Mouse (Mus musculus): Measurements from ENCODE around the gene Ttc33.

Gene Ttc33

DNA sequence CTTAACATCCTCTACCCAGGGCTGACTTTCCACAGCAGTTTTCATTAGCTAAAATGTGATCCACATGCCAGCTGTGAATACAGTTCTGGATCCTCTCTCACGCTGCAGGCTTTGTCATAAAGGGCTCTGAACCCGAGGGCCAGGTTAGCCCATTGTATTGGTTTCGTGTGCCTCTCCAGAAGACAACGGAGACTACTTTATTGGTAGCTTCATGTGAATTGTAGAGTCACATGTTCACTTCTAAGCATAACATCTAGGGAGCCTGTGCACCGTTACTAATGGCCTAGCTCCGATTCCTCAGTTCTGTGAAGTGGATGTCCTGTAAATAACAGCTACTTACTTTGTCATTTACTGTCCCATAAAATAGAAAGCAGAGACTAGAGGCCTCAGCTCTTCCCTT lies 55.0 kb downstream of the Ttc33 start:
- in situ Hi-C loops (cut with MboI, MseI): loop anchor here (5.0 to 25.0 kb wide), 5 partner anchors 207 to 1472 kb away; partner anchors contain the start of gene Rictor

DNA sequence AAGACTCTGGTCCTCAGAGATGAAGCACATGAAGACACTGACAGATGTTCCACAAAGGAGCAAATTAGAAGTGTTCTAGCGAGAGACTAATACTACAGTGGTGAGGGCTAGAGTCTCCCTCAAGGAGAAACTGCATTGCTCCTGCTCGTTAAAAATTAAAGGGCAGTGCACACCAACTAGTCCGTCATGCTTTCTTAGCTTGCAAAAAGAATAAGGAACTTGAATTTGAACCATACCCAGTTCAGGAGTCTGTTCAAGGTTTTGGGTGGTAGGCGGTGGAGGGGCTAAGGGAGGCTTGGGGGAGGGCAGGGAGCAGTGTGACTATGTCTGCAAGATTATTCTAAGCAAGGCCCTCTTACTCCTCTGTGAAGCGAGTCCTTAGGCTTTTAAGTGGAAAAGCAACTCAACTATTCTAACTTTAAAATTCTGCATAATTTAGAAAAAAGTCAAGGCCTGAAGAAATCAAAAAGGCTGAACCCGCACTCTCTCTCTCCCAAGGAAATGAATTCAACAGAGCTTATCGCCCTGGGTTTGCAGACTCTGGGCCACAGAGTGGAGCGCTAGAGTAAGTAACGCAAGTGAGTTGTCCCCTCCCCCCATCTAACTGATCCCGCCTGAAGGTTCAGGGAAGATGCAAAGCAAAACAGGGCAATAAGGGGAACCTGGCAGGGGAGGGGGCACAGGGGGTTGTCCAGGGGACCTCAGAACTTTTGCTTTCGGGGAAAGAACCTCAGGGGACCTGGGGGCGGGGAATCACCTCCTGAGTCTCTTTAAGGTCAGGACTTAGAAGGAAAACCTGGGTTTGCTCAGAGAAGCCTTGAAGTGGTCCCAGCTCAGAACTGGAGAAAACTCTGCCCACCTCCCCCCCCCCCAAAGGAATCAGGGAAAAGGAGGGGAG lies 56.2 kb downstream of the Ttc33 start:
- in situ Hi-C loops (cut with MboI, MseI): loop anchor here (5.0 to 25.0 kb wide), 5 partner anchors 206 to 1471 kb away; partner anchors contain the start of gene Rictor

DNA sequence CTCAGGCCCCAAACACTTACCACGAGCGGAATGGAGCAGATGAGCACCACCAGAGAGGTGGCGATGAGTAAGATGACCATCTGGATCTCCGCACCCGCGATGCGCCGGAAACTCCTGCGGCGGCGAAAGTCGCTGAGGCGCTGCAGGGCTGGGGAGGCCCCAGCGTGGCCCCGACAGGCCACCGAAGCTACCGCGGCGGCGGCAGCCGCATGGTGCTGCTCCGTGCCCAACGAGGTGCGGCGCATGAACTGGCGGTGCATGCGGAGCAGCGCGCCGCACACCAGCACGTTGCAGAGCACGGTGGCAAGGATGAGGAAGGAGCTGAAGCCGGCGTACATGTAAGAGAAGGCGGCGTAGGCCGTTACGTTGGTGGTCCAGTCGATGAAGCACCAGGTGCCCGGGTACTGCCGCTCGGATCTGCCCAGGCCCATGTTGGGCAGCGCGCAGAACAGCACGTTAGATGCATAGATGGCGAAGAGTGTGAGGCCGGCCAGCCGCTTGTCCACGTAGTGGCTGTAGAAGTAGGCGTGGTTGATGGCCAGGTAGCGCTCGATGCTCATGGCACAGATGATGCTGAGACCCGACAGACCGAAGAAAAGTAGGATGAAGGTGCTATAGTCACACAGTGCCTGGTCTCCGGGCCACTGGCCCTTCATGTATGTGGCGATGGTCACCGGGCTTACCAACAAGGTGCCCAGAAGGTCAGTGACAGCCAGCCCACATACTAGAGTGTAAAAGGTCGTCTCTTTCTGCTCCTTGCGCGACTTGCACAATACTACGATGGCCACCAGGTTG lies 57.1 kb downstream of the Ttc33 start:
- in situ Hi-C loops (cut with MboI, MseI): loop anchor here (5.0 to 25.0 kb wide), 5 partner anchors 205 to 1470 kb away; partner anchors contain the start of gene Rictor

DNA sequence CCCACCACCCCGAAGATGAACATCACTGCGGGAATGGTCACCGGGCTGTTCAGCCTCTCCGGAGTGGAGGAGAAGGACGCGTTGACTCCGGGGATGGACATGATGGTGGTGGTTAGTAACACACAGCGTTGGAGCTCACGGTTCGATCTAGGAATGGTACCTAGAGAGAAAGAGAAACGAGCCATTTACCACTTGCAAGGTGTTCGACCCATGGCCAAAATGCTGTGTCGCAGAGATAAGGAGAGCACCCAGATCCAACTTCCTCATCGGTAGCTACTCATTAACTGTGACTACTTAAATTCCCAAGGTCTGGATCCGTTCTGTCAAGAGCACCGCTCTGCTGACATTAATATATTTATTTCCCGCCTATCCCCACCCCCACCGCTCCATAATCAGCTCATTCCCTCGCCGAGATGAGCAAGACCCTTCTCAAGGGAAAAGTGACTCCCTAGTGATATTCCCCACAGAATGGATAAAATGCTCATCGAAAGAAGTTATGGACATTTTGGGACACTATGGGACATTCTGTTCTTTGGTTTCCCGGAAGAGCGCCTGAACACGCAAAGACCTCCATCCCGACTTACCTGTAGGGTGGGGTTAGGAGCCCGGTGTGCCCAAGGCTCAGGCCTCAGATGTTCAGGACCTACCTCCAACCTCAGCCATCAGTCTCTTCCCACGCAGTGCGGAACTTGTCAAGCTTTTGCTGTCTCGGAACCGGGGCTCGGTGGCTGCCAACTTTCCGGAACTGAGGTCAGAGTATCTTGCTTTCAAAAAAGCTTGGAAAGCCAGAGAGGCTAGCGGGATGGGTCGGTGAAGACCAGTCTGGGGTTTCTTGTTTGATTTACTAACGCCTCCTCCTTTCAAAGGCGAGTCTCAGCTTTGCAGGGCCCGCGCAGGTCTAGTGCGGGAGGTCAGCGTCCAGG lies 58.0 kb downstream of the Ttc33 start:
- in situ Hi-C loops (cut with MboI, MseI): loop anchor here (5.0 to 25.0 kb wide), 5 partner anchors 204 to 1469 kb away; partner anchors contain the start of gene Rictor

DNA sequence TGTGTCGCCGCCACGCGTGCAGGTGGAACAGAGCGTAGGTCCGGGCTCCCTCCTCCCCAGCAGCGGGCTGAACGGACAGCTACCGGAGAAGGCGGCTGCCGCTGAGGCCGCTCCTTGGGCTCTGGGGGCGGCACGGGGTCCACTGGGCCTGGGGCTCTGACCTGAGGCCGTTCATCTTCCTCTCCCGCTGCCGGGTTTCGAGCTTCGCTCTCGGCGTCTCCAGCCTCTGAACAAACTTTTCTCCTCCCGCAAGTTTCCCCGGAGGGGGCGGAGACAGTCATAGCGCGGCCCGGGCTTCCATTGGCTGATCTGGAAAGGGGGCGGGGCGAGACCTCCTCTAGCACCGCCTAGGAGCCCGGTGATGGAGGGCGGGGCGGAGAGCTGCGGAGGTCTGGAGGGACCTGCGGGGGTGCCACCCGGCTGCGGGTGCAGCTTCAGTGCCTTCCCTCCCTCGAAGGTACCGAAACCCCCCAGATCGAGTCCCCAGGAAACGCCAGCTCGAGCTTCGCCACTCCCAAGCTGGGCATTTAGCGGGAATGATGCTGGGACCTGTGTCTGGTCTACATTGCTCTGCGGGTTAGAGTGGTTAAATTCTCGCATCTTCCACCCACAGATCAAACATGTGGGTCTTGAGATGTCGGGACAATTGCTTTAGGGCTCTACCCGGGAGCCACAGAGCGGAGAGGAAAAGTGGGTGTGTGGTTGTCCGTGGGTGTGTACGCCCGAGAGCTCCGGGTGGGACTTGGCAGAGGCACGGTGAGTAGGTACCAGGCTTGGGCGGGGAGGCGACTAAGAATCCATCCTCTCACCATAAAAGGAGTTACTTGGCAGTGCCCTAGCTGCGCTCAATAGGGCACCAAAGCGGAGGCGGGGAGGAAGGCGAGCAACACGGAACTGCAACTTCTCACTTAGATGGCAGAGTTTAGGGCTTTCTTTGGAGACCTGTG lies 58.9 kb downstream of the Ttc33 start, which contains the start of gene Ptger4:
Ptger4 (minus strand) TSS at position 229 of the 947 bp plus-strand sequence.
- in situ Hi-C loops (cut with MboI, MseI): loop anchor here (5.0 to 25.0 kb wide), 5 partner anchors 203 to 1468 kb away; partner anchors contain the start of gene Rictor

DNA sequence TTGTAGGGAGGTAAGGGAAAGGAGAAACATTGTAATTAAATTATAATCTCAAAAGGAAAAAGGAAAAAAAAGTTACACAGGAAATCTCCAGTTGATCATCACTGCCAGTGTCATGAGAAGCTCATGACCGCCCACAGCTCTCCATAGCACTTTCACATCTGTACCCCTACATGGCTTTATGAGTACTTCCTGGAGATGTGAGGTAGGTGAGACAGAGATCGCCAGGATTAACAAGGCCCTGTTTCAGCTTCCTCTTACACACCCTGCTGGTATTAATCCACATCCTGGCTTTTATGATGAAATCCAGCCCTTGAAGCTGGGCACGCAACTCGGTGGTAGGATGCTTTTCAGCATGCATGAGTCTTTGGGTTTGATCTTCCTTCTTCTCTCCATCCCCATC lies 64.9 kb downstream of the Ttc33 start:
- in situ Hi-C loops (cut with MboI, MseI): no loop called here

DNA sequence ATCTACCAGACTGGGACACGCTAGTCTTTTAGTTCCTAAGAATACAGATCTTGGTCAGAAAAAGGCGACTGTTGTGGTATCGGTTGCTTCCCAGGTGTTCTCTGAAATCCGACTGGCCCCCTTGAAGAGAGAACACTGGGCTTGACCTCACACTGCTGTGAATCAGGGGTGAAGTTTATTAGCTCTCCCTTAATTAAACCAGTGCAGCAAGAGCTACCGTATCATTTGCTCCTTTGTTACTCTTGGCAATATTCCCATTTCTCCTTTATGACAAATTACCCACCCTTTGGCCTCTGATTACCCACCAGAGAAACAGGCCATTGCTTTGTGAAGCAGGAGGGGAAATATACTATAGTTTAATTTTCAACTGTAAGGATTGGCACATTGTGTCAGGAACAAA lies 74.9 kb downstream of the Ttc33 start:
- in situ Hi-C loops (cut with MboI, MseI): no loop called here

DNA sequence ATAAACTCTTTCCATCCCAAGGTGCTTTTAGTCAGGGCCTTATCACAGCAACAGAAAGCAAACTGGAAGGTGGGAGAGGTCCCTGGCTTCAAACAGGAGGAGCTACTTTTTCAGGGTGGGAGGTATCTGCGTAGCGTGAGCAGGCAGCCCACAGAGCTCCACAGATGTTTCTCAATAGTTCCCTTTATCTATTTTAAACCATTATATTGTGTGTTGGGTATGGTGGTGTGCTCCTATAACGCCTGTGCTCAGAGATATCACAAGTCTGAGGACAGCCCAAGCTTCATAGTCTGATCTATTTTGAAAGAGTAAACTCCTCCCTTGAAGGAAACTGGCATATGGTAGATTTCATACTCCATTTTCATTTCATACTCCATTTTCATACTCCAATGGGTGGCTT lies 75.7 kb downstream of the Ttc33 start:
- in situ Hi-C loops (cut with MboI, MseI): no loop called here

DNA sequence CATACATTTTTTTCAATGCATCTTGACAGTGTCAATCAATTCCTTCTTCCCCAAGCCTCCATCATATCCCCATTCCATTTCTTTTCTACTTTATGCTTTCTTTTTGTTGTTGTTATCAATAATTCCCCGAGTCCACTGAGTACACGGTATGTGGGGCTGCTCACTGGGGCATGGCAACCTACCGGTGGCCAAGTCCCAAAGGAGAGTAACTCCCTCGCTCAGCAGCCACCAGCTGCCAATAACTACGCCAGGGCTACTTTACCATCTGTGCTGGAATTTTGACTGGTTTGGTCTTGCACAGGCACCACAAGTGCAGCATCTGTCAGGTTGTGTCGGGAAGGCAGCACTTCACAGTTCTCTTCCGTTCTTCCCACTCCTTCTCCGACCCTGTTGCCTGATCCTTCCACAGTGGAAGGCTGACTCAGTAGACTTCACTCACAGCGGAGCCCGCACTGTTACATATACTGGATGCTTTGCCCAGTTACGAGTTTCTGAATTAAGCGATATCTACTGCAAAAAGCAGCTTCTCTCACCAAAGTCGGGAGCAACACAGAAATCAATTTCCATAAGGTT lies 76.9 kb downstream of the Ttc33 start:
- in situ Hi-C loops (cut with MboI, MseI): no loop called here

DNA sequence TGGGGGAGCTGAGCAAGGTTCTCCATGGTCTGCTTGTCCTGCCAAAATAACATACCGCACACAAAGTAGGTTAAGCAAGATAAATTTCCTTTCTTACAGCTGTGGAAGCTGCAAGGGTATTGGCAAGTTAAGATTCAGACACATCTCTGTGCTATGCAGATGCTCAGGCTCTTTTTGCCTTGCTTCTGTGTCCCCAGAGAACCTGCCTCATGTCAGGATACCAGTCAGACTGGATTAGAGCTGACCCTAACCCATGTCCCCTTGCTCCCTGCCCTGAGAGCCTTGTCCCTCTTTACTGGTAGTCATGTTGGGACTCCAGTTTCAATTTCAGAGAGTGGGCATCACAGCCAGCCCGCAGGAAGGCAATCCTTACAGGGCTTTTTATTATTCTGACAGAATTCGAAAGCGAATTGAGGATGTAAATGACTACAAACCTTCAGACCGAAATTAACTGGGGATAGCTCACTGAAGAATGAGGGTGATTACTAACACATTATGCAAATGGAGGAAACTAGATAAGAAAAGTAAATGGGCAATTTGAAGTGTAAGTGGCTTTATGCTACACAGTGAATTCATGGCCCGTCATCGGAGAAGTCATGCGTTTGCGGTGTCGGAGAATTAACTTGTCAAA lies 77.7 kb downstream of the Ttc33 start:
- in situ Hi-C loops (cut with MboI, MseI): no loop called here

DNA sequence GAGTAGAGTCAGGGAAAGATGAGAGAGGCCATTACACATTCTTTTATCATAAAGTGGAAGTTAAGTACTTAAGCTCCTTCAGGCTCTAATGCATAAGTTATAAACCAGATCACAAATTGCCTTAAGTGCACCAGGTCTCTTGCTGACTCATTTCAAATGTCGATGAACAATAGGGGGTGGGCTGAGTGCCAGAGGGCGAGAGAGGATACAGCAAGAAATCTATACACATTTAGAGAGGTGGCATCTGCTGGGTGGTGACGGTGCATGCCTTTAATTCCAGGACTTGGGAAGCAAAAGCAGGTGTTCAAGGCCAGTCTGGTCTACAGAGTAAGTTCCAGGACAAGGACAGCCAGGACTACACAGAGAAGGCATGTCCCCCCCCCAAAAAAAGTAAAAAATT lies 80.8 kb downstream of the Ttc33 start:
- in situ Hi-C loops (cut with MboI, MseI): no loop called here

All from T-helper 1 cell (primary cell).